Mouse (Mus musculus) embryonic facial prominence, embryonic 11.5 days (tissue): ENCODE results near the gene Zfp385a. TPM values are rescaled to one million over a fixed set of nuclear protein-coding genes. Genes with fewer than 3 reads are reported as not detected.

ENCODE experiments used
- ATAC-seq: fragments of 200-750 bp; cut with Nextera tagmentation; replicated peaks from 2 replicates; pipeline ENCODE4 v1.8.0; 2017; ENCODE audit warnings: low read depth; ENCODE audit not compliant: insufficient number of reproducible peaks, low FRiP score, low TSS enrichment
- DNase-seq: peaks from one replicate; pipeline ENCODE4 v3.0.0-alpha.2; 2015; ENCODE audit warnings: low spot score
- H3K27ac ChIP-seq: fragments of 300-500 bp; sonication (generic); replicated peaks from 2 replicates; pipeline ENCODE4 v1.5.1; 2014; ENCODE audit warnings: mild to moderate bottlenecking, low read depth, low read length, control low read depth
- H3K27me3 ChIP-seq: fragments of 300-500 bp; sonication (generic); 2 replicates; pipeline ENCODE4 v1.6.1; 2014; ENCODE audit warnings: mild to moderate bottlenecking, low read length, moderate library complexity, mixed read lengths; ENCODE audit not compliant: control insufficient read depth, insufficient read depth
- H3K36me3 ChIP-seq: fragments of 300-500 bp; sonication (generic); replicated peaks from 2 replicates; pipeline ENCODE4 v1.6.1; 2014; ENCODE audit warnings: low read depth, mild to moderate bottlenecking, low read length, moderate library complexity, mixed read lengths; ENCODE audit not compliant: control insufficient read depth, insufficient read depth
- H3K4me1 ChIP-seq: fragments of 300-500 bp; sonication (generic); 2 replicates; pipeline ENCODE4 v1.6.1; 2014; ENCODE audit warnings: low read length, mixed read lengths; ENCODE audit not compliant: control insufficient read depth, insufficient read depth
- H3K4me2 ChIP-seq: fragments of 300-500 bp; sonication (generic); 2 replicates; pipeline ENCODE4 v1.6.1; 2014; ENCODE audit warnings: low read depth, mild to moderate bottlenecking, control low read depth, low read length, moderate library complexity
- H3K4me3 ChIP-seq: fragments of 300-500 bp; sonication (generic); 2 replicates; pipeline ENCODE4 v1.5.1; 2014; ENCODE audit warnings: low read depth, low read length, control low read depth
- H3K9ac ChIP-seq: fragments of 300-500 bp; sonication (generic); replicated peaks from 2 replicates; pipeline ENCODE4 v1.6.1; 2014; ENCODE audit warnings: mild to moderate bottlenecking, control low read depth, low read length
- H3K9me3 ChIP-seq: fragments of 300-500 bp; sonication (generic); replicated peaks from 2 replicates; pipeline ENCODE4 v1.6.1; 2016; ENCODE audit warnings: mild to moderate bottlenecking, low read length, inconsistent platforms, mixed read lengths; ENCODE audit not compliant: control insufficient read depth
- WGBS: fragments of 180-500 bp; shearing (Covaris S2); extraction: QIAGEN DNeasy Blood & Tissue Kit; methylation state at CpG from one replicate; pipeline ENCODE4 v1.1.7; 2014; 5-methylcytosine and 5-hydroxymethylcytosine counted together
- microRNA counts: library from miRNA; unstranded; fragments of <30 nt; microRNA quantifications from one replicate; lab custom pipeline; 2016
- microRNA-seq: library from miRNA; unstranded; fragments of <30 nt; microRNA quantifications from one replicate; pipeline ENCODE4, GENCODE M21; 2016; ENCODE audit warnings: borderline number of aligned reads
- polyA plus RNA-seq: library from polyadenylated mRNA; unstranded; fragments of >200 nt; fragmentation: Nextera tagmentation; extraction: Ambion mirVana; gene quantifications from 2 replicates; pipeline ENCODE4 v1.2.1, GENCODE M21; 2014

Zfp385a gene
- polyA plus RNA-seq, 1 experiment from 2014 or later = 12.2 TPM

- WGBS = under 1% methylated on average over 38 of the region's 38 CpGs
- H3K4me1 ChIP-seq = no peaks in the 10 kb centered on the region
- no peaks in the 10 kb centered on the region for H3K36me3 ChIP-seq
- DNase-seq (peak; percentile 99), ATAC-seq (peak; percentile 99)
- no peak within 1 kb of the TSS for H3K27ac ChIP-seq
- peak within 1 kb of the TSS; percentile 39 for H3K4me2 ChIP-seq
- peak within 1 kb of the TSS; percentile 75 for H3K4me3 ChIP-seq
- no peaks in the 10 kb centered on the region for H3K27me3 ChIP-seq
- H3K9me3 ChIP-seq = no peaks in the 10 kb centered on the region
- H3K9ac ChIP-seq = peak within 1 kb of the TSS; percentile 80
These were observed 67.2 kb downstream of the Zfp385a start, which contains the start of gene Copz1 for GRCm38 (mm10) chr15:103272419-103273279. Gene Copz1, plus strand, starts transcription at chr15:103272714.

GRCm38 (mm10) chr15:103268903-103269302, 71.0 kb downstream of the Zfp385a start:
- Histone ChIP-seq H3K9ac (no peak overlapping the region), H3K27me3 (no peaks in the 10 kb centered on the region), H3K36me3 (no peaks in the 10 kb centered on the region), H3K4me2 (no peak overlapping the region), H3K4me3 (no peak overlapping the region), H3K4me1 (no peaks in the 10 kb centered on the region), H3K9me3 (no peaks in the 10 kb centered on the region), H3K27ac (no peak overlapping the region)
- no peak for ATAC-seq
- no peak for DNase-seq
- WGBS = 87% methylated on average over 4 of the region's 4 CpGs

GRCm38 (mm10) chr15:103264794-103265193, 75.1 kb downstream of the Zfp385a start:
- 91% methylated on average over 2 of the region's 2 CpGs for WGBS
- Histone ChIP-seq H3K9me3 (no peaks in the 10 kb centered on the region), H3K36me3 (no peaks in the 10 kb centered on the region), H3K4me3 (no peak overlapping the region), H3K4me2 (no peak overlapping the region), H3K9ac (no peak overlapping the region), H3K27me3 (no peaks in the 10 kb centered on the region), H3K4me1 (no peaks in the 10 kb centered on the region), H3K27ac (no peak overlapping the region)
- ATAC-seq = no peak
- DNase-seq = no peak

MicroRNAs within 50 kb of the gene (microRNA counts, 519-probe panel; counts per million panel counts)
- 4,179 counts per million, percentile 66 among the panel's probes with 10 or more counts for microRNA mmu-miR-148b (lab: Ali Mortazavi, UCI)

Small RNAs within 50 kb of the gene (microRNA-seq; reads per million reads assigned to microRNA genes)
- 375 reads per million, percentile 60 among the genes with 10 or more reads in this experiment for gene Mir148b
- not detected for gene Mir6963

Other genes with a start within 250 kb of the Zfp385a start
- 17.8 and 20.5 TPM in 2 replicates for gene Smug1, start 173.0 kb downstream of the Zfp385a start, polyA plus RNA-seq
- gene Cbx5, start 100.3 kb downstream of the Zfp385a start, polyA plus RNA-seq = 210 and 217 TPM in 2 replicates
- 1,361 and 1,483 TPM in 2 replicates for gene Hnrnpa1, start 99.7 kb downstream of the Zfp385a start, polyA plus RNA-seq
- 5.4 and 8.0 TPM in 2 replicates for gene Nfe2, start 81.7 kb downstream of the Zfp385a start, polyA plus RNA-seq
- gene Copz1, start 67.4 kb downstream of the Zfp385a start, polyA plus RNA-seq = 327 and 331 TPM in 2 replicates
- gene Gpr84, start 29.5 kb downstream of the Zfp385a start, polyA plus RNA-seq = not detected in 2 replicates
- gene Itga5, start 26.7 kb upstream of the Zfp385a start, polyA plus RNA-seq = 24.6 and 29.6 TPM in 2 replicates
- 0.32 TPM in 1 of 2 replicates, not detected in the other for gene Gtsf1, start 90.4 kb upstream of the Zfp385a start, polyA plus RNA-seq
- not detected in 2 replicates for gene Gtsf2, start 108.4 kb upstream of the Zfp385a start, polyA plus RNA-seq
- 2.0 and 2.1 TPM in 2 replicates for gene Nckap1l, start 113.7 kb upstream of the Zfp385a start, polyA plus RNA-seq
- gene Pde1b, start 162.9 kb upstream of the Zfp385a start, polyA plus RNA-seq = 6.6 and 8.4 TPM in 2 replicates
- 17.6 and 21.6 TPM in 2 replicates for gene Ppp1r1a, start 197.9 kb upstream of the Zfp385a start, polyA plus RNA-seq
- gene Glycam1, start 225.0 kb upstream of the Zfp385a start, polyA plus RNA-seq = not detected in 2 replicates